Mouse (Mus musculus) left cerebral cortex, postnatal 10 days (tissue): ENCODE results near the gene Slc17a1. TPM values are rescaled to one million over a fixed set of nuclear protein-coding genes. Genes with fewer than 3 reads are reported as not detected.

Experiments
- DNase-seq, 2 experiments: peaks; one replicate each; pipeline ENCODE4 v3.0.0; 2021 to 2022; ENCODE audit warnings: low spot score in 2 of 2, mixed read lengths in 1 of 2; ENCODE audit errors: extremely low spot score in 1 of 2
- intact Hi-C: fragments of 180-260 bp; cut with DNase I; formaldehyde crosslinking; loops from one replicate; pipeline ENCODE4 v1.15.1; 2025
- total RNA-seq, 2 experiments: library from RNA; stranded (reverse); gene quantifications; 2 replicates each; pipeline ENCODE4 v1.2.3; 2021

Slc17a1 gene
- total RNA-seq, 2 experiments from 2014 or later: not detected

DNA sequence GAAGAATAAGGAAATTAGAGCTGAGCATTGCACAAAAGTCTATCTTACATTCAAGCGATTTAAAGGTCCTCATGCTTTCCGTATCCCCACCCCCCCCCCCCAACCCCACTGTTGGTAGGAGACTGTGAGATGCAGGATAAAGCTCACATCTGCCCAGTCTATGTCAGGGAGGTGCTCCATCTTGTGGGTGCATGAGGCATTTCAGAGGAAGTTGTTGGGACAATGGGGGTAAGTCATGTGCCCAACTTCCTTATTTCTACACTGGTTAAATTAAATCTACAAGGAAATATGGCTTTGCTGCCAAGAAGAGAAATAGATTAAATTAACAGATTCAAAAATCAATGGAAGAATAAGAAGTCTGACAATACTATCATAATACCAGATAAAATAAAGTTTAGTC, 18.0 kb downstream of the Slc17a1 start:
- intact Hi-C loops: no loop called here
- DNase-seq: no peak

DNA sequence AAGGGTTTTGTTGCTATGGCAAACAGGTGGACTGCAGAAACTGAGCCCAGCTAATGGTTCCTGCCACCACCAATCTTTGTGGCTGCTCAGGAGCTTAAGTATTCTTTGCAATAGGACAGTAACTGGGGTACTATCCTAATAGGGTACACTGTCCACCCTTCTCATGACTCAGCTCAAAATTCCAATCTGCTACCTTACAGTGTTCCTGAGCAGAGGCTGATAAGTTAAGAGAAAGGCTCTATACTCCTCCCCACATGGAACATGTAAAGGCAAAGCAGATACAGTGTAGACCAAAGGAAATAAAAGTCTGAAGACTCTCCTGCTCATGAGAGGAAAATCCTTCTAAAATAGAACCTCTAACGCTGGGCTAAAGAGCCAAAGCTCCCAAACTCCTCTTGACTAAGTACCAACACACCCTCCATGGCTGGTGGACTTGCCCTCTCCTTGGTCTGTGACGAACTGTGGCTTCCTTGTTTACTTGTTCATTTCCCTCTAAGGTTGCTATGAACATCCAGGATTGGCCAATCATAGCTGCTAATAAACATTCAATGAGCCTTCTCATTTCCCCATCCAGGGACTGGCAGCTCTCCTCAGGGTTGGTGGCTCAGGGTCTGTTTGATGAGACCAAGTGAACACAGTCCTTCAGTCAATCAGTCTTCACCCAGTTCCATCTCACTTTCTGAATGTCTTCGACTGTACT, 19.6 kb downstream of the Slc17a1 start:
- intact Hi-C loops: no loop called here
- DNase-seq: no peak

DNA sequence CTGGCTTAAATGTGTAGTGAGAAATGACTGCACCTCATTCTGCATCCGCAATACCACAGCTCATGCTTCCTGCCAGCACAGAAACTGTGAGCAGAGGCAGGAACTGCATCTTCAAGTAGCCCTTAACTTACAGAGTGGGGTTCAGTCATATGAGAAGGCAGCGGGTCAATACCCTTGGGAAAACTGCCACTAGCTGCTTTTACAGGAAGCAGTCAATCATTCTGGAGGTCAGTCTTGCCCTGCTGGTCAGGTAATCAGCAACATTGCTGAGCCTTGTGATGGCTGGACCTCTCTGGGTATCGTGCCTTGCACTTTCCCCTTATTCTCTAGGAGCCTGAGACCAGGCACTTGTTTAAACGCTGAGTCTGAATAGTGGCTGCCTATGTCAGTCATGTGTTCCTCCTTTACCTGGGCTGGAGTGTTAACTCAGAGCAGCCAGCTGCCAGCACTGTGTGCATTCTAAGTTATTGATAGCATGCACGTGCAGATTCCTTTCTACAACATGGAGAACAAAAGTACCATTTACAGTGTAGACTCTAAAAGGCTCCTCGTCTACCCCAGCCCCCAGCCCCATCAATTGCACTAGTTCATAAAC, 21.6 kb downstream of the Slc17a1 start:
- intact Hi-C loops: no loop called here
- no peak for DNase-seq

DNA sequence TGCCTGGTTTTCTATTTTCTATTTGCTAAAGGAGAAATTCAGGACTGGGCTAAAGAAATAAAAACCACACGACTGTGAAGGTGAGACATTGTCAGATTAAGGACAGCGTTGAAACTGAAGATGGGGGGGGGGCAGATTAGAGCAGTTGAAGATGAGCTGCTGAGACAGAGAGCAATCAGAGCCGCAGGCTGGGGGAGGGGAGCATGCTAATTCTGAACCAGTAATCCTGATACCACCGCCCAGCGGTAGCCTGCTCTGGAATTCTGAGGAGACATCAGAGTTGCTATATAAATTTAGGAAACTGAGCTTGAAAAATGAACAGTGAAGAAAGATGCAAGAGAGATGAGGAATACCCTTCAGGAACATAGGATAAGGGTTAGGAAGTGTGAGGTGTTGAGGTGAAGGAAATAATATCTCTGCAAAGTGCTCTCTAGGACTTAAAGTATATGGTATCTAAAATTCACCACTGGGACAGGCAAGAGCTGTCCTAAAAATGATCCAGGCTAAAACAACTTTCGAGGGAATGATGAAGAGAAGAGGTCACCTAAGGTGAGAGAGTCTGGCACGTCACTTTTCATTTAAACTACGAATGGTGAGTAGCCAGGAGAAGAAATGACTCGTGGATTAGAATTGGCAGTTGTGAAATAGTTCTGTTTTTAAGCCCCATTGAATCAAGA, 25.2 kb downstream of the Slc17a1 start:
- DNase-seq: no peak
- intact Hi-C loops: no loop called here

DNA sequence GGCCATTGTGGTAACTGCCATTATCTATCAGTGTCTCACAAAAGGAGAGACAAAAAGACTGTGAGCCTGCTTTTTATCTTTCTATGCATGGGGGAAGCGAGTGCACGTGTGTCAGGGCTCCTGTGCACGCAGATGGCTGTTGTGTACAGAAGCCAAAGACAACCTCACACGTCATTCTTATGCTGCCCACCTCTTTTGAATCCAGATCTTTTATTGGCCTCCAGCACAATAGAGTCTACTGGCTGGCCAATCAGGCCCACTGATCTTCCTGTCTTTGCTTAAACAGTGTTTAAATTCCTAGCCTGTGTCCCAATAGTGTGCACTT, 25.7 kb downstream of the Slc17a1 start:
- no peak for DNase-seq
- intact Hi-C loops: no loop called here

DNA sequence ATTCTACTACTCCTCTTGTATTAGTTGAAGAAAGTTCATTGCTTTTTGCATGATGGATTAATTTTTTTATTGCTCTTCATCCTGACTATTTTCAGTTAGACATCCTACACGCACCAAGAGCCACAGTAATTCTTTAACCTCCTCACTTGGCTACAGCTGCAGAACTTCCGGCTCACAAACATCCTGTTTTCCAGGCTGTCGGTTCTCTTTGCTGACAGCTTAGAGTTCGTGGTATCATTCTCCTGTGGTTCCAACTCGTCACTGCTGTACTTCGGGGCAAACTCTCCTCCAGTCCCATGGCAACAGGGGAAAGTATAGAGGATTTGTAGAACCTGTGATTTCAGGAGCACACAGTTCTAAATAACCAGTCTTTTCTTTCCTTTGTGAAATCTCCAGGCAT, 30.7 kb downstream of the Slc17a1 start:
- DNase-seq: no peak
- intact Hi-C loops: no loop called here

DNA sequence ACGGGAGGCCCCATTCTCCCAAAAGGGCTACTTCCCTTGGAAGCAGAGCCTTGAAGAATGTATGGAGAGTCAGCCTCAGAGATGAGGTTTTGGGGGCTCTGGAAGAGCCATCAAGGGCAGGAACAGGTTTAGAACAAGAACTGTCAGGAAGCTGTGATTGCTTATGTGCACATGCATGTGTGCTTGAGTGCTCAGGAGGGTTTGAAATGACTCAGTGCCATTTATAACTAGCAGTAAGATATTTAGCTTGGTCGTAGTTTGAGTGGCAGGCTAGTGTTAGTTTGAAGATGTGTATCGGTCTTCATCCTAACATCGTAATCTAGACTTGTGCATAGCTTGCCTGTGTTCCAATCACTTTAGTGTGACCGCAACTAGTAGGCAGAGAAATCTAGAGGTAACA, 39.4 kb downstream of the Slc17a1 start:
- intact Hi-C loops: no loop called here
- no peak for DNase-seq

DNA sequence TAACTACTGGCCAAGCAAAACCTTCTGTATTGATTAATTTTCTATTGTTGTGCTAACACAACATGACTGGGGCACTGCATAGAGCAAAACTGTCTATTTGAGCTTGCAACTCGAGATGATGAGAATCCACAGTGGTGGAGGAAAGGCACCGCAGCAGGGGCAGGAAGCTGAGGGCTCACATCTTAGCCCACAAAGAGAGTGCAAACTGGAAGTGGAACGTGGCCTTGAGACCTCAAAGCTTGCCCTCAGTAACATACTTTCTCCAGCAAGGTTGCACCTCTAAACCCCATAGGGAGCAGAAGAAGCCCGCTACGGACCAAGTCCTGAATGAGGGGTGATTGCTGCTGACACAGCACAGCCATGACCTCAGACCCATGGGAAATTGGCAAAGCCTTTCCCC, 42.6 kb downstream of the Slc17a1 start:
- DNase-seq: no peak
- intact Hi-C loops: no loop called here

DNA sequence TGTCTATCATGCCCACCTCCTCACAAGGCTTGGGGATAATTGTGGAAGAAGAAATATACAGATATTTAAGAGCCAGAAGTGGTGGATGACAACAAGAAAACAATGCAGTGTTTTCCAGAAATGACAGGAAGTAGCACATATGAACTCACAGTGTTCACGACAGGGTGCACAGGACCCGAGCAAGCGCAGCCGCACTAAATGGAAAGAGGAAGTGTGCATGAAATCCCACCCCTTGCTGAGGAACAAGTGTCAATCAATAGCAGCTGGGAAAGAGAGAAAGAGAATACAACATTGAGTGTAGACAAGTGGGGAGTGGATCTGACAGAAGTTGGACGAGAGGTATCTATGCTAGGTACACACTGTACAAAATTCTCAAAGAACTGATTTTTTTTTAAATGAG, 43.8 kb downstream of the Slc17a1 start:
- no peak for DNase-seq
- intact Hi-C loops: no loop called here

DNA sequence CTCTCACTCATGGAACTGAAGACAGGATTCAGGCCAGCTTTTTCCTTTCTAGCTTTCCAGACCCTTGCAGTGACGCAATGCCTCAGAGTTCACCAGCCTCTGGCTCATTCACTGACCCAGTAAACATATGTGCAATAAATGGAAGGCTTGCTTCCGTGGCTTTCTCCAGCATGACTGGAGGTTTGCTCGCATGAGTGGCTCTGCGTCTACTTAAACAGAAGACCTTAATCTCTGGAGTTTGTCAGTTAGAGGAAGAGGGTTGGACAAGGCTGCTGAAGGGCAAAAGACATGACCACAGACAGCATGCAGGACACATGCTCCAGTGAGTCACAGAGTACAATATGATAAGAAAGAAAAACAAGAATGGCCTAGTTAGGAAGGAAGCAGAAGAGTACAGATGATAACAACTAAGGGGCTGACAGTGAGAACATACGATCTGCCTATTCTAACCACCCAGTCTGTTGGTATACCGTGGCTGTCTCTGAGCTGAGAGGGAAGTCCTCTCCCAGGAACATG, 46.3 kb downstream of the Slc17a1 start:
- intact Hi-C loops: no loop called here
- no peak for DNase-seq

DNA sequence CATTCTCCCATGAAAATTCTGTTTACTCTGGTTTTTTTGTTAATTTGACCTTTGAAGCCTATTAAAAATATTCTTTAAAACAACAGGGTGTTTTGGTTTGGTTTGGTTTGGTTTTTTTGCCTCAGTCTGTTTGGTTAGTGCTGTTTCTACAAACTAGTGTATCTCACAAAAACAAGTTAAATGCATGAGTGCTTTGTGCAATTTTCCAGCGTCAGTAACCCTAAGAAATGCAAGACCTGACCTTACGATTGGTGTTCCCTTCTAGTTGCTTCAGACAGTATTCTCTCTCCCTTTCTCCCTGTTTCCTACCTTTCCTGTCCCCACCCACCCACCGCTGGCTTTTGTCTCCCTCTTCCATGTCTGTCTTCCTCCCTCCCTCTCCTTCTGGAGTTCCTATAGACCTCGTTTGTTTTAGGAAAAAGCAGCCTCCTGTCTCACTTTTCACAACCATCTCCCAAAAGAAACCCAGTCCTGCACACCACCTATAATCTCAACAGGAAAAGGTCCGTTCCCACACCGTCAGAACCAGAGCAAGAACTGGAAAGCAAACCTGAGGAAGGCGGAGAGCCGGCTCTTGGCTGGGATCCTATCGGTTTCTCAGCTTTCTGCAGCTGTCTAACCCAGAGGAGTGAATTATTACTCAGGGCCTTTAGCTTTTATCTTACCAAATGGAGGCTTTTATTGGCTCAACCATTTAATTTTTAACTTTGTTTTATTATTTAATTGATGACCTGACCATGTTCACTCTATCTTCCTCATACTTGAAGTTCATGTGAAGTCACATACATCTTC, 47.0 kb downstream of the Slc17a1 start, which contains the start of gene Slc17a4:
Gene Slc17a4 (minus strand): TSS at position 634 of the 792 bp plus-strand sequence.
- DNase-seq: no peak
- intact Hi-C loops: no loop called here

DNA sequence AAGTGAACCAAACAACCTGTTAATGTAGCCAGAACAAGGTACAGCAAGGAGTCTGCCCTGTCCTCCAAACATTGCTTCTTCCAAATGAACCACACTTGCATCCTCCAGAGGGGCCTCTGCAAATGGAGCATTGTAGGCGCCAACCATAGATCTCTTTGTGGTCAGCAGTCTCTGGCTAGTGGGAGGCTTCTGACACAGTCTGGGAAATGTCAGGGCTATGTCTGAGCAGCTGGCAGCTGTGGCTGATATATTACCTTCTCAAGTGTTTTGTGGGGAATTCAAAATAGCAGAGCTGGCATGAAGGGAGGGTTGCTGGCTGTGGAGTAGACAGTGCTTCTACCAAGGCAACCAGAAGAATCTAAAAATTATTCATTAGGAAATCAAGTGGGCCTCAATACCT, 48.6 kb downstream of the Slc17a1 start:
- no peak for DNase-seq
- intact Hi-C loops: no loop called here

DNA sequence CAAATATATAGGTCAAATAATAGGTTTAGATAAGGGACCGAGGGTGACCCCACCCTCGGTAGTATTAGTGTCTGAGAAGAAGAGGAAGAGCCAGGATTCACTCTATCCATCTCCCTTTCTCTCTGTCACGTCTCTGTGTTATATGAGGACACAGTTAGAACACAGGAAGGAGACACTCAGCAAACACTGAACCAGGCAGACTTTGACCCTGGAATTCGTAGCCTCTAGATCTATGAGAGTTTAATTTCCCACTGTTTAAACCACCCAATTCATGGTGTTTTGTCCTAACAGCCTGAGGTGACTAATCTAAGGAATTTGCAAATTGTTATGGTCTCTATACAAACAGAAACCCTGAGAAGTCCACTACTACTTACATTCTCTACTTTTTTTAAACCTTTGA, 50.1 kb downstream of the Slc17a1 start:
- intact Hi-C loops: no loop called here
- DNase-seq: no peak

DNA sequence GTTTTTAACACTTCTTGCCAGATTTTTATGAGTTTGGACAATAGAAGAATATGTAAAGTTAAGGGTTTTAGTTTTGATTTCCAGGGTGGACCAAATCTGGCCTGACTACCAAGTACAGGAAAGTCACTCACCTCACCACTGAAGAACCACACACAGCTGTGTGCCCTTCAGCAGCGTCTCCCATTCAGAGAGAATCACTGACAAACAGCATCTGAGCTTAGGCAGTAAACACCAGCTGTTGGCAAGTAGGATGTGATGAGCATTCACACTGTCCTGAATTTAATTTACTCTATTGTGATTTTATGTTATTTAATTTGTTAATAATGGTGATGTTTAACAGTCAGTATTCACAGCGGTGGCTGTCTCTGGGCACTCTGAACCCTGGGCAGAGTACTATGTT, 58.2 kb downstream of the Slc17a1 start:
- intact Hi-C loops: no loop called here
- no peak for DNase-seq

DNA sequence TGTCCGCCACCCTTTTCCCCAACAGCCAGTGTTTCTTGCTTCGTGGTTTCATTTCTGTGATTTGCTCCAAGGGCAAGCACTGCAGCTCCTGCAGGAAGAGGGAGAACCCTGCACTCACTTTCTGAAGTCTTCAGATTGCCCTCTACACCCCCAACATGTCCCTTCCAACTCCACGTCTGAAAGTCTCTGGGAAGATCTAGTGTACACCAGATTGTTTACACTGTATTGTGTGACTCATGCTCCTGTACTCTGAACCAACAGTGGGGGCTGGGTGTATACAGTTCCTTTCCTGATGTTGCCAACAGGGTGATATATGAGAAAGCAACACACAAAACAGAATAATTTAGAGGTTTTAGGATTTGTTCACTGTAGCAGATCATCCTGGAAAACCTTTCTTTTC, 61.1 kb downstream of the Slc17a1 start:
- no peak for DNase-seq
- intact Hi-C loops: no loop called here

DNA sequence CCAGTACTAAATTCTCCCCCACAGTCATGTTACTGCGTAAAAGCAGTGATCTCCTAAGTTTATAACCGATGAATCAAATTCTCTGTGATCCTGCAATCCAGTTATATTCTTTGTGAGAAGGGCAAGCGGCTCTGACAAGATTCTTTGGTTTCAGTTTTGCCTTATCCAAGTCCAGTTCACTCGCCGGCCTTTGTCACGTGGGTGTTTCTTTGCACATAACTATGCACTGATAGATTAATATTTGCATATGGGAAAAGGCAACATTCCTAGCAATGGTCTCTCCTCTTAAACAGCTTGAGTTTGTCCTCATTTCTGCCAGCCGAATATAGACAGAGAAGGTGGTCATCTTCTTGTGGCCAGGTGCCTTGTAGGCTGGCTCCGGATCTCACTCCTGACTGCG, 62.9 kb downstream of the Slc17a1 start:
- intact Hi-C loops: no loop called here
- DNase-seq: no peak

DNA sequence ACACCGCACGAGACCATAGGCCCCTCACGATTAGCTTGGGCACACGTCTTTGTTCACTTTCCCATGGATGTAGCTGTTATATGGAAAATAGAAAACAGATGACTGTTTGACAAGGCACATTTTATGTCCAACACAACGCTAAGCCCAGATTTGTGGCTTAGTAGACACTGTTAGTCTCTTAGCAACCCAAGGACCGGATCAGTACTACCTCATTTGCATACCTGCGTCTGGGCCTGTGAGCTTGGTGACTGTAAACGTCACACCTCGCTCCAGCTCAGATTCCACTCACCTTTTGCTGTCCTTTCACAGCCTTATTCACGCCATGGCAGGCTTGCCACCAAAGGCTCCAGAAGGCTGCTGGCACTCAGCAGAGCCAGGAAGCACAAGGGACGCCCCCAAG, 63.4 kb downstream of the Slc17a1 start:
- no peak for DNase-seq
- intact Hi-C loops: no loop called here

DNA sequence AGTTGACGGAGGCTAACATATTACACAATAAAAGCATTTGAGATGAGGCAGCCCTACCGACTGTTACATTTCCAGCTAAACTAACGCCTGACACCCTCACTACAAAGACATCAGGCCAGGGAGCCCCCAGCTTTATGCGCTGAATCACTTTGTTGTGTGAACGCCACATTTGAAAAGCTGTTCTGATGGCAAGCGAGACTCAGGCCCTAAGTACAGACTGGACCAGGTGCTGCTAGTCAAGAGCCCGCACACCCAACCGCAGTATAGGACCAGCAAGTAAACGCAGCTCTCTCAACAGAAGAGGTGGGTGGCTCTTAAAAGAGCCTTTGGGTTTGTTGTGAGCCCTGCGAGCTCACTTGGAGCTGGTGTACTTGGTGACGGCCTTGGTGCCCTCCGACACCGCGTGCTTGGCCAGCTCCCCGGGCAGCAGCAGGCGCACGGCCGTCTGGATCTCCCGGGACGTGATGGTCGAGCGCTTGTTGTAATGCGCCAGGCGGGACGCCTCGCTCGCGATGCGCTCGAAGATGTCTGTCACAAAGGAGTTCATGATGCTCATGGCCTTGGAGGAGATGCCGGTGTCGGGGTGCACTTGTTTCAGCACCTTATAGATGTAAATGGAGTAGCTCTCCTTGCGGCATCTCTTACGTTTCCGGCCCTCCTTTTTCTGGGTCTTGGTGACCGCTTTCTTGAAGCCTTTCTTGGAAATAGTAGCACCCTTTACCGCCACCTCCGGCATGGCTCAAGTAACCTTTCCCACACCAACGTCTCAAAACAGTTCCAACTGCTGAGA, 66.1 kb downstream of the Slc17a1 start, which contains the start of gene Hist1h2ba:
Gene Hist1h2ba (minus strand): TSS at position 736 of the 790 bp plus-strand sequence.
- intact Hi-C loops: no loop called here
- DNase-seq: no peak

DNA sequence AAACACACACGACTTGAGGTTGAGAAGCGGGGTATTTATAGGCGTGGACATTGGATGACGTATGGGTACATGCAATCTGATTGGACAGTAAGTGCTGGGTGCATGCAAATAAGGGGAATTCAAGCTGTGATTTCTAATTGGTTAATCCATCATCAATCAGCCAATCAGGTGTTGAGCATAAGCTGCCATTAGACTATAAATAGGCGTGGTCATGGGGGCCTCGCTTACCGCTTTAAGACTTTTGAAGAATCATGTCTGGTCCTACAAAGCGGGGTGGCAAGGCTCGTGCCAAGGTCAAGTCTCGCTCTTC, 66.6 kb downstream of the Slc17a1 start, which contains the start of gene Hist1h2aa:
Gene Hist1h2aa (plus strand): TSS at position 252 of the 310 bp plus-strand sequence.
- intact Hi-C loops: no loop called here
- no peak for DNase-seq
